Mouse (Mus musculus) stomach, embryonic 16.5 days (tissue): ENCODE data around the gene Tktl2. TPM values are rescaled to one million over a fixed set of nuclear protein-coding genes. Genes with fewer than 3 reads are reported as not detected.
A peak's percentile ranks its signal among the peaks of the same experiment; 100 is the strongest.

Experiments
- ATAC-seq: fragments of 200-750 bp; cut with Nextera tagmentation; 2 replicates; pipeline ENCODE4 v1.8.0; 2017; ENCODE audit warnings: moderate number of reproducible peaks, moderate TSS enrichment; ENCODE audit not compliant: insufficient read depth, low FRiP score
- H3K27ac ChIP-seq: fragments of 300-500 bp; sonication (generic); 2 replicates; pipeline ENCODE4 v1.5.1; 2014; ENCODE audit warnings: low read length
- H3K27me3 ChIP-seq: fragments of 300-500 bp; sonication (generic); 2 replicates; pipeline ENCODE4 v1.6.1; 2014; ENCODE audit warnings: low read length, control low read depth, mixed read lengths; ENCODE audit not compliant: control insufficient read depth, insufficient read depth
- H3K36me3 ChIP-seq: fragments of 300-500 bp; sonication (generic); 2 replicates; pipeline ENCODE4 v1.6.1; 2014; ENCODE audit warnings: low read length; ENCODE audit not compliant: control insufficient read depth, insufficient read depth
- H3K4me1 ChIP-seq: fragments of 300-500 bp; sonication (generic); 2 replicates; pipeline ENCODE4 v1.6.1; 2014; ENCODE audit warnings: low read length, control low read depth, mixed read lengths; ENCODE audit not compliant: control insufficient read depth, insufficient read depth
- H3K4me2 ChIP-seq: fragments of 300-500 bp; sonication (generic); 2 replicates; pipeline ENCODE4 v1.6.1; 2014; ENCODE audit warnings: low read depth, low read length, mixed read lengths
- H3K4me3 ChIP-seq: fragments of 300-500 bp; sonication (generic); replicated peaks from 2 replicates; pipeline ENCODE4 v1.5.1; 2014; ENCODE audit warnings: mild to moderate bottlenecking, low read length
- H3K9ac ChIP-seq: fragments of 300-500 bp; sonication (generic); 2 replicates; pipeline ENCODE4 v1.6.1; 2014; ENCODE audit warnings: low read length
- H3K9me3 ChIP-seq: fragments of 300-500 bp; sonication (generic); replicated peaks from 2 replicates; pipeline ENCODE4 v1.6.1; 2016; ENCODE audit warnings: low read length, control low read depth; ENCODE audit not compliant: control insufficient read depth
- WGBS: fragments of 180-500 bp; shearing (Covaris S2); extraction: QIAGEN DNeasy Blood & Tissue Kit; methylation state at CpG from one replicate; pipeline ENCODE4 v1.1.7; 2014; 5-methylcytosine and 5-hydroxymethylcytosine counted together
- polyA plus RNA-seq: library from polyadenylated mRNA; unstranded; fragments of >200 nt; fragmentation: Nextera tagmentation; extraction: Ambion mirVana; gene quantifications from 2 replicates; pipeline ENCODE4 v1.2.1, GENCODE M21; 2015

Gene Tktl2
- polyA plus RNA-seq, 1 experiment from 2014 or later, result not detected

DNA sequence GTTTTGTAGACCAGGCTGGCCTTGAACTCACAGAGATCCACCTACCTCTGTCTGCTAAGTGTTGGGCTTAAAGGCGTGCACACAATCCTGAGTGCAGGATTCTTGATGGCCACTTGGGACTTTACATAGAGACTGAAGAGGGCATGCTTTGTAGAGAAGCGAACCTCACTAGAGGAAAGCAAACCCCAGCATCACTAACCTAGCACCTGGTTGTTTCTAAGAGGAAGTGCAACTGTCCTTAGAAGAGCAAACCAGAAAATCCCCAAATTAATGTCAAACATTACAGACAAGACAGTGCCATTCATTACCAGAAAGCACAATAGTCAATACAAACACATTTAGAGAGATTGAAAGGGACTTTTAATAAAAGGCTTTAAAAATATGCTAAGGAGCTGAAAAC lies 8.2 kb upstream of the Tktl2 start:
- no peaks in the 10 kb centered on the region for H3K4me1 ChIP-seq
- no peak overlapping the region for H3K4me3 ChIP-seq
- H3K36me3 ChIP-seq, result no peaks in the 10 kb centered on the region
- no peaks in the 10 kb centered on the region for H3K27me3 ChIP-seq
- no peak overlapping the region for H3K27ac ChIP-seq
- H3K9ac ChIP-seq, result no peak overlapping the region
- ATAC-seq, result no peak
- H3K4me2 ChIP-seq, result no peak overlapping the region
- WGBS, result 73% methylated on average over 2 of the region's 2 CpGs
- no peaks in the 10 kb centered on the region for H3K9me3 ChIP-seq

GRCm38 (mm10) chr8:66519149-66519548 lies 7.6 kb downstream of the Tktl2 start:
- no peak overlapping the region for H3K4me3 ChIP-seq
- H3K36me3 ChIP-seq, result no peaks in the 10 kb centered on the region
- no peak overlapping the region for H3K9ac ChIP-seq
- H3K4me2 ChIP-seq, result no peak overlapping the region
- 81% methylated on average over 2 of the region's 2 CpGs for WGBS
- no peaks in the 10 kb centered on the region for H3K9me3 ChIP-seq
- H3K4me1 ChIP-seq, result no peaks in the 10 kb centered on the region
- ATAC-seq, result no peak
- H3K27ac ChIP-seq, result no peak overlapping the region
- H3K27me3 ChIP-seq, result no peaks in the 10 kb centered on the region

GRCm38 (mm10) chr8:66520576-66520975 lies 9.0 kb downstream of the Tktl2 start:
- Histone ChIP-seq H3K9me3 (no peaks in the 10 kb centered on the region), H3K9ac (no peak overlapping the region), H3K4me1 (no peaks in the 10 kb centered on the region), H3K36me3 (no peaks in the 10 kb centered on the region), H3K4me3 (no peak overlapping the region), H3K27ac (no peak overlapping the region), H3K27me3 (no peaks in the 10 kb centered on the region), H3K4me2 (no peak overlapping the region)
- no peak for ATAC-seq

DNA sequence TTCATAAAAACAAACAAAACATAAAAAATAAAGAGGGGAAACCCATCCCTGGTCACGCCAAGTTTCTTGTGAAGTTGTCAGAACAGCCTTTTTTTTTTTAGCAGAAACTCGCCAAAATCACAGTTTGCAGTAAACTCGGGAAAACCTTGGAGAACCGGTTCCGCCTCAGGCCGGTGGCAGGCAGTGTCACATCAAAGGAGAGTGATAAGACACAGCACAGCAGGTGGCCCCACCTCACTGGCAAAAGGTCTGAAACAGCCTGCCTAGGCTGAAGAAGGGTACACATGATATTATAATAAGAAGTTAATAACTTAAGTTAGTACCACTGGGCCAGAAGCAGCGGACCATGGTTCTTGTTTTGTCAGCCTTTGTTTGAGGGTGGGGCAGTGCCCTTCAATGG lies 38.5 kb downstream of the Tktl2 start:
- no peak overlapping the region for H3K4me3 ChIP-seq
- no peak overlapping the region for H3K27ac ChIP-seq
- H3K9me3 ChIP-seq, result no peaks in the 10 kb centered on the region
- no peaks in the 10 kb centered on the region for H3K4me1 ChIP-seq
- no peaks in the 10 kb centered on the region for H3K27me3 ChIP-seq
- WGBS, result 13% methylated on average over 7 of the region's 7 CpGs
- H3K9ac ChIP-seq, result no peak overlapping the region
- no peak overlapping the region for H3K4me2 ChIP-seq
- ATAC-seq, result peak; percentile 87
- H3K36me3 ChIP-seq, result no peaks in the 10 kb centered on the region

Other genes with a start within 250 kb of the Tktl2 start
- gene Tma16, start 25.2 kb upstream of the Tktl2 start, polyA plus RNA-seq, result 10.4 and 12.3 TPM in 2 replicates
- 0.08 and 0.12 TPM in 2 replicates for gene Npy5r, start 176.4 kb downstream of the Tktl2 start, polyA plus RNA-seq
- 1.2 and 1.8 TPM in 2 replicates for gene Npy1r, start 185.4 kb downstream of the Tktl2 start, polyA plus RNA-seq